Mouse (Mus musculus) cortical plate, adult 2 months (tissue): ENCODE measurements at regions not wholly inside any gene's neighbourhood (a gene's known extent, or its start where the extent isn't known, plus 50 kb on each side); places are given as distances from the start of the nearest gene placed in this dataset.
A peak's percentile ranks its signal among the peaks of the same experiment; 100 is the strongest.

ENCODE experiments used
- H3K27ac ChIP-seq: fragments of 200-500 bp; 2 replicates; pipeline ENCODE4 v1.5.1; 2012; ENCODE audit warnings: low read length, control low read depth, inconsistent platforms; ENCODE audit not compliant: insufficient read depth
- H3K4me1 ChIP-seq: fragments of 200-500 bp; 2 replicates; pipeline ENCODE4 v1.6.1; 2011; ENCODE audit warnings: low read length; ENCODE audit not compliant: control insufficient read depth, insufficient read depth
- H3K4me3 ChIP-seq: fragments of 200-500 bp; 2 replicates; pipeline ENCODE4 v1.5.1; 2011; ENCODE audit warnings: mild to moderate bottlenecking, low read length, control low read depth; ENCODE audit not compliant: insufficient read depth
- CTCF ChIP-seq: fragments of 200-500 bp; IDR thresholded peaks from 2 replicates; pipeline ENCODE4 v1.5.1; 2011; ENCODE audit warnings: mild to moderate bottlenecking, control low read depth, low read length; ENCODE audit not compliant: insufficient read depth; ENCODE audit errors: extremely low read depth
- POLR2A ChIP-seq: fragments of 200-500 bp; IDR thresholded peaks from 2 replicates; pipeline ENCODE4 v1.6.1; 2011; ENCODE audit warnings: mild to moderate bottlenecking, low read length, control low read depth; ENCODE audit not compliant: insufficient read depth; ENCODE audit errors: extremely low read depth

DNA sequence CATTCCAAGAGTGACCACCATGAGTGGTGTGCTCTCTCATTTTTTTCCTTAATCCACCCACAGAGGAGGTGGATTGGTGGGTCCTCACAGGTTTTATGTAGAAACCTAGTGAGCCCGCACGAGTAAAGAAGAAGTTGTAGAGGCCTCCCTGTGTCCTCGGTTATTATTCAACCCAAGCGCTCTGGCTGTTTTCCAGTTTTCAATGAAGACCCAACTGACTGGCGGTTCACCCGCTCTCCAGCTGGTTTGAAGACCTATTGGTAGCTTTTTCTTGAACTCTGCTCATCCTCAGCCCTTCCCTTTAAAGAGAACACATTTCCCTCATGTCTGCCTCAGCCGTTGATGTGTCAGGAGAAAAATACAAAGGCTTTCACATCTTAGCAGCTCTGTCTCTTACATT is 196.7 kb upstream of the Pou3f3 start:
- no peak overlapping the region for H3K4me3 ChIP-seq
- H3K4me1 ChIP-seq: no peaks in the 10 kb centered on the region
- no peak overlapping the region for H3K27ac ChIP-seq
- TF ChIP-seq CTCF: no peak
- no peak for TF ChIP-seq POLR2A

DNA sequence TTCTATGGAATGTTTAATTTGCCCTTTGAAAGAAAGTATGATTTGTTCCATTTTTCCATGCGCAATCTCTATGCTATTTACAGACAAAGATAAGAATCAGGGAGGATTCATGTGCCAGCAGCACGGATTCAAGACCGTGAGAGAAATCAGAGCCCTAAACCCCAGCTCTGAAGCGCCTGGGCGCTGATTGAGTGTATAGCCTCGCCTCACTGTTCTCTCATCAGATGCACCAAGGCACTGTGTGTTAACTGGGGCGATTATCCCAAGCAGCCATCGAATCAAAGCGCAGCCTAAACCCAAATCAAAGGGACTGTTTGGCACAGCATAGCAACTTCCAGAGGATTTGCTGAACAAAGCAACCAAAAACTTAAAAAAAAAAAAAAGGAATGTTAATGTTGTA is 191.1 kb upstream of the Pou3f3 start:
- Histone ChIP-seq H3K4me1 (no peaks in the 10 kb centered on the region), H3K4me3 (no peak overlapping the region), H3K27ac (no peak overlapping the region)
- no peak for TF ChIP-seq POLR2A
- no peak for TF ChIP-seq CTCF

DNA sequence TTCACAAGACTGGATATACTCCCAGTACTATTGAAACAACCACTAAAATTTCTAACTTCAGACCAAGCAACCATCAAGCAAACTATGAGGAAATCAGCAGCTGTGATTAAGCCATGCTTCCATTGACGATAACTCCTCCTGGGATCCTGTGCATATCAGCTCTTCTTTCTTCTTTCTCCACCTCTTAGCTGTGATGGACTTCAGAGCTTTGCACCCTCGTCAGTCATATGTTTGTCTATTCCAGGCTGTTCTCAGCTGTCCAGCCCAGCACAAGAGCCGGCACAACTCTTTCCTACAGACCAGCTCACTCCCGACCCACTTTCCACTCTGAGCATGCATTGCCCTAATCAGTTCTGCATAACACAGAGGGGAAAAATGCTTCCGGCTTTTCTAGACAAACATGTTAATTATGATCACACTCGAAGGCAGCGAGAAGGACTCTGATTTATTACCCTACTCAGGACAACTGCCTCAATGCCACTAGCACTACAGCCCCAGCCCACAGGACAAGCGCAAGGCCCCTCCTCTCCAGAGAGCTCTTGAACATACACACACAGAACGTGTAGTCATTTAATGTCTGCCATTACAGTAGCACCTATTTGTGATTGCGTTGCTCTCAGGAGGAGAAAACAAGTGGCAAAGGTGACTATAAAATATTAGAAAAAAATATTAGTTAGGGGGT is 190.4 kb upstream of the Pou3f3 start:
- H3K4me3 ChIP-seq: no peak overlapping the region
- TF ChIP-seq POLR2A (no peak), CTCF (no peak)
- H3K27ac ChIP-seq: no peak overlapping the region
- H3K4me1 ChIP-seq: no peaks in the 10 kb centered on the region

DNA sequence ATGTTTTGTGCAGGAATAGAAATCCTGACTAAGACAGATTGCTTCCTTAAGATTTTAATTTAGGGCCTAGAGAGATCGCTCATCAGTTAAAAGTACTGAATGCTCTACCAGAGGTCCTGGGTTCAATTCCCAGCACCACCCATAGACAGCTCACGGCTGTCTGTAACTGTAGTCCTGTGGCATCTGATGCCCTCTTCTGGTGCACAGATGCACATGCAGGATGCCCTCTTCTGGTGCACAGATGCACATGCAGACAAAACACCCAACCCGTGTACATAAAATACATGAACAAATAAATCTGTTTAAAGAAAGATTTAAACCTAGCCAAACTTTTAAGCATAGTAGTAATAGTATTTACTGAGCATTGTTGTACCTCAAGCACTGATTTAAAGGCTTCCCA is 181.2 kb upstream of the Pou3f3 start:
- TF ChIP-seq CTCF (0 out of 2 replicates have a peak, but pooled peaks have one; percentile 4), POLR2A (no peak)
- no peak overlapping the region for H3K4me3 ChIP-seq
- H3K27ac ChIP-seq: no peak overlapping the region
- H3K4me1 ChIP-seq: no peaks in the 10 kb centered on the region

DNA sequence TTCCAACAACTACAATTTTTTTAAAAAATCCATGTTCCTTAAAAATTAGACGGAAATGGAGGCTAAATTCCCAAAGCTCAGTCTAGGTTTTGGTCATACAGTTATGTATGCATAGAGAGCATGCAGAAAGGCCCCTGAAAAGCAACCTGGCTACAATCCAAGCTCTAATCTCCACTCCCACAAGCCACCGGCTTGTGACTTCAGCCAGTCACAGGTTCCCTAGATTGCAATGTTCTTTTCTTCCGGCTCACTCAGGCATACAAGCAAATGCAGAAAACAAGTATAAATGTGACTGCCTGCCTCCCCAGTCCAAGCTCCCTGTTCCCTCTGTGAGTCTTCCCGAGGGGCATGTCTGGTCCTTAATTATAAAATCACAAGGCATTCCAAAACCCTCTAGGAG is 171.2 kb upstream of the Pou3f3 start:
- no peaks in the 10 kb centered on the region for H3K4me1 ChIP-seq
- H3K27ac ChIP-seq: no peak overlapping the region
- no peak for TF ChIP-seq POLR2A
- TF ChIP-seq CTCF: no peak
- no peak overlapping the region for H3K4me3 ChIP-seq

DNA sequence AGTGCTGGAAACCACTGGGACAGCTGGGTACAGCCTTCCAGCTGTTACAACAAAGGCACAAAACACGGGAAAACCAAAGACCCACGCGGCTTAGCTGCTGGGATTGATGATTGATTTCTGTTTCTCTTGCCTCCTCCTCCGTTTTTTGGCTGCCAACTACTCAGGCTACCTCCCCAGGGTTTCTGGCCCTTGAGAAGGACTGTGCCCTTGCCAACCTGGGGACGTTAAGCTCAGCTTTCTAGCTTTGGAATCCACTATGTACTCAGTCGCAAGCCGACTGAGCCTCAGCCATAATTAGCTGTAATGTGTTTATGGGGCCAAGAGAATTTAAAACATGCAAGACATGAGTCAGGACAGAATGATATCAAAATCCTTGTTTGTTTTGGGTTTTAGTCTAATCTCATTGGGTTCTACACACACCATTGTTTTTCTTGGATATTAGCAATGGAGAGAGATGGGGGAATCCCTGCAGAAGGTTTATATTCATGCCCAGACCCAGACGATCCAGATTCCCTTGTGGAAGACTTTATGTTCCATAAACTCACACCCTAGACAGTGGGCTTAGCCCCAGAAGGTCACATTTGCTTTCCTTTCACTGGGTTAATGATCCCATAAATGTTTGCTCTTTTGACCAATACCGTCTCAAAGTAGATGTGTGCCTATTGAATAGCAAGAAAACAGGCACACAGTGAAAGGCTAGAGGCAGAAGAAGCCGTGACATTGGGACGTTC is 167.7 kb upstream of the Pou3f3 start:
- H3K27ac ChIP-seq: no peak overlapping the region
- H3K4me3 ChIP-seq: no peak overlapping the region
- H3K4me1 ChIP-seq: no peaks in the 10 kb centered on the region
- TF ChIP-seq POLR2A (no peak), CTCF (no peak)

DNA sequence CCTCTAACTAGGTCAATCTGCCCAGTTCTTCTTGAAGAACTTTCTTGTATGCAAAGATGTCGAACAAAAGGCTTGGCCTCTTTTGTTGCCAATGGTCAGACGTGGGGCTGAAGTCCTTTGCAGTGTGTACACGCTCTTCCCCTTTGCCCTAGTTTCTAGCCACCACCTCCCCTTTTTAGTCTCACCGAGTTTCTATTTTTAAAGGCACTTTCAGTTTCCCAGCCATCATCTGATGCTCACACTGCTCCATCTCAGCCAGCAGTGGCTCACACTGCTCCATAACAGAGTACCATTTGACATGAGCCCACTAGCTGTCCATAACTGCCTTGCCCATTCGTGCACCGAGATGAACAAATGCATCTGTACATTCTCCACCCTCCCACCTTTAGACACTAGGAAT is 162.7 kb upstream of the Pou3f3 start:
- Histone ChIP-seq H3K27ac (no peak overlapping the region), H3K4me3 (no peak overlapping the region), H3K4me1 (no peaks in the 10 kb centered on the region)
- no peak for TF ChIP-seq CTCF
- no peak for TF ChIP-seq POLR2A

DNA sequence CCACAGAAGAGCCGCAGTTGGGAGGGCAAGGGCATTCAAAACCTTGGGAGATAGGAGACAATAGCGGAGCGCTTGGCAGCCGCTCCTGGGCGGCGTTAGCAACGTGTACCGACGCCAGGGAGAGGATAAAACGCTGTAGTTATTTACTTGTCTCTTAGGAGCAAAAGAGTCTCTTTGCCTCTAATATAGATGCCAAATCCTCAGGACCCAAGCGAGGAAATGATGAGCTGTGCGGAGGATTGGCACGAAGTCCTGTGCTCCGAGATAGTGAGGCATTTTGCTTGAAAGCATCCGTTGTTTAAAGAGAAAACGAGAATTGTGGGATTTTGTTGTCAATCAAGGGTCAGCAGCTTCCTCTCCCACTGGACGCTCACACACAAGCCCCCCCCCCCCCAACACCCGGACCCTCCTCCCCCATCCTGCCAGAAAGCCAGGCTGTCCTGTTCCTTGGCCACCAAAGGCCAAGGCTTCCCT is 156.5 kb upstream of the Pou3f3 start:
- TF ChIP-seq CTCF: no peak
- TF ChIP-seq POLR2A: no peak
- Histone ChIP-seq H3K4me3 (peak overlapping the region; percentile 17), H3K4me1 (peaks cover 5% of the 10 kb centered on the region), H3K27ac (no peak overlapping the region)

DNA sequence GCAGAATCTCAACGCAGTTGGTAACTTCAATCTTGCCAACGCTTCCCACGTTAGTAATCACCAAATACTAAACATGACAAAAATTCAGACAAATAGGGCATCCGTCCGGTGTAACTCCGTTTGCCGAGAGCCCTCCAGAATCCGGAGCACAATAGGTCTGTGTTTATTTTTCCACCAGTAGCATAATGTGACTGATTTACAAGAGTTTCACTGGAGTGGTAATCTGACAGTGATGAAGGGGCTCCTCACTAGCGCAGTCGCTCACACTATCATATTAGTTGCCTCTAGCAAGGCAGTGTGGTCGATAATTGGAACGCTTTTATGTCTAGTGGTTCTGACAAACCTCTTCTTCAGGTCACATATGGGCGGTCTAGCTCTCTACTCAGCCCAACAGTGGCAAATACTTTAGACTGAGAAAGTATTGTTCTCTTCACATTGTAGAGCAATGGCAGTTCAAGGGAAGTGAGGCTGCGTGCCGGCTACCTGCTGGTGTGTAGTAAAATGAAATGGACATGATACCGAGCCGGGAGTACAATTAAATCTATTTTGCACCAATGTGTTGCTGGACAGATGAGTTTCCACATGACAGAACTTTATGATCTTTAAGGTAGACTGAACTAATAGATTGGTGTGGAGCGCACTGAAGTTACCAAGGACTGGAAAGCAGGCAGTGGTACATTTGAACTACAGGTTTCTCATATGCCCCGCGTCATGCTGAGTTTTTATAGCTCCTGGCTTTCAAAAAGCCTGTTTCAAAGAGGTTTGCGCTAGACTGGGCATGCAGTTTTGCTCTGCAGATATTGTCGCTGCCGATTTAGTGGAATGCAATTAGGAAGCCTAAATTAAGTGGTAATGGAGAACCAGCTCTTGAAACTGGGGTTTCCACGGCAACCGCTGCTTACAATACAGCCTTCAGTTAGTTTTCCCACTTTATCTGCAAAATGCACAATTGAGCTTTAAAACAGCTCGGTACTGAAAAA is 155.7 kb upstream of the Pou3f3 start:
- TF ChIP-seq POLR2A (no peak), CTCF (no peak)
- peak overlapping the region; percentile 17; the same call in 1 of the 2 replicates for H3K4me3 ChIP-seq
- peaks cover 5% of the 10 kb centered on the region for H3K4me1 ChIP-seq
- H3K27ac ChIP-seq: peak overlapping the region; percentile 32
